Mouse (Mus musculus): ENCODE results near the gene Icam5. TPM values are rescaled to one million over a fixed set of nuclear protein-coding genes. Genes with fewer than 3 reads are reported as not detected.
A peak's percentile ranks its signal among the peaks of the same experiment; 100 is the strongest.
"Not testable (repeated sequence)": the region's sequence is repeated elsewhere in the genome, so short reads cannot be mapped to it uniquely, and the experiment has no call there.

The Icam5 gene
- total RNA-seq, 1 experiment: 1.4 TPM

- TF ChIP-seq HCFC1 (IDR thresholded peaks at IDR 0.05; ENCODE audit: borderline replicate concordance, insufficient read depth, low read length) (no peak), CHD2 (IDR thresholded peaks at IDR 0.05; ENCODE audit: low read depth, low read length) (no peak), ZC3H11A (IDR thresholded peaks at IDR 0.05; ENCODE audit: borderline replicate concordance, low read depth, low read length) (no peak), MAFK (IDR thresholded peaks at IDR 0.05; ENCODE audit: insufficient read depth, low read depth, low read length) (no peak), ZNF384 (IDR thresholded peaks at IDR 0.05; ENCODE audit: low read depth, low read length) (no peak)
- H3K4me3 ChIP-seq (ENCODE audit: insufficient read depth in 1 of 2, low read depth in 1 of 2, low read length in 2 of 2, poor library complexity in 1 of 2, severe bottlenecking in 1 of 2): no peak overlapping the region
- peaks cover 6 to 13% of the 10 kb centered on the region in 2 experiments; a peak in 3 of 4 replicates for H3K4me1 ChIP-seq (ENCODE audit: control insufficient read depth in 2 of 2, insufficient read depth in 2 of 2, low read length in 2 of 2, poor library complexity in 1 of 2)
- no peak for DNase-seq (ENCODE audit: low read depth, low spot score)
- no peak overlapping the region for H3K27ac ChIP-seq (ENCODE audit: insufficient read depth, low read depth, low read length, poor library complexity, severe bottlenecking)
- no peaks in the 10 kb centered on the region for H3K36me3 ChIP-seq (ENCODE audit: control insufficient read depth, insufficient read depth, low read length, poor library complexity, severe bottlenecking)
- in situ Hi-C loops (cut with MboI; ENCODE audit: low sequenced_read_pairs in 2 of 2, unreplicated experiment in 2 of 2): loop anchor here in 1 of 2 experiments (10.0 kb wide), 1 partner anchor 90 kb away; no protein-coding TSS in a partner anchor
- no peak overlapping the region for H3K9ac ChIP-seq (ENCODE audit: insufficient read depth, low read depth, low read length, poor library complexity, severe bottlenecking)
- no peaks in the 10 kb centered on the region for H3K9me3 ChIP-seq (ENCODE audit: control insufficient read depth, insufficient read depth, low read depth, low read length)
These were observed 36.8 kb upstream of the Icam5 start for GRCm38 (mm10) chr9:20995069-20995468.

GRCm38 (mm10) chr9:20997065-20997464 is 34.8 kb upstream of the Icam5 start:
- Histone ChIP-seq H3K4me3 (ENCODE audit: insufficient read depth in 1 of 2, low read depth in 1 of 2, low read length in 2 of 2, poor library complexity in 1 of 2, severe bottlenecking in 1 of 2) (no peak overlapping the region), H3K36me3 (ENCODE audit: control insufficient read depth, insufficient read depth, low read length, poor library complexity, severe bottlenecking) (no peaks in the 10 kb centered on the region), H3K27ac (ENCODE audit: insufficient read depth, low read depth, low read length, poor library complexity, severe bottlenecking) (no peak overlapping the region), H3K9ac (ENCODE audit: insufficient read depth, low read depth, low read length, poor library complexity, severe bottlenecking) (no peak overlapping the region), H3K4me1 (ENCODE audit: control insufficient read depth in 2 of 2, insufficient read depth in 2 of 2, low read length in 2 of 2, poor library complexity in 1 of 2) (peaks cover 7% of the 10 kb centered on the region in 2 experiments; a peak in 3 of 4 replicates), H3K9me3 (ENCODE audit: control insufficient read depth, insufficient read depth, low read depth, low read length) (no peaks in the 10 kb centered on the region)
- no peak for DNase-seq (ENCODE audit: low read depth, low spot score)
- TF ChIP-seq MAFK (IDR thresholded peaks at IDR 0.05; ENCODE audit: insufficient read depth, low read depth, low read length): no peak
- no peak for TF ChIP-seq ZNF384 (IDR thresholded peaks at IDR 0.05; ENCODE audit: low read depth, low read length)
- no peak for TF ChIP-seq HCFC1 (IDR thresholded peaks at IDR 0.05; ENCODE audit: borderline replicate concordance, insufficient read depth, low read length)
- TF ChIP-seq CHD2 (IDR thresholded peaks at IDR 0.05; ENCODE audit: low read depth, low read length): no peak
- no peak for TF ChIP-seq ZC3H11A (IDR thresholded peaks at IDR 0.05; ENCODE audit: borderline replicate concordance, low read depth, low read length)
- in situ Hi-C loops (cut with MboI; ENCODE audit: low sequenced_read_pairs in 2 of 2, unreplicated experiment in 2 of 2): loop anchor here in 1 of 2 experiments (10.0 kb wide), 1 partner anchor 92 kb away; no protein-coding TSS in a partner anchor

GRCm38 (mm10) chr9:20998337-20998736 is 33.5 kb upstream of the Icam5 start:
- H3K4me3 ChIP-seq (ENCODE audit: insufficient read depth in 1 of 2, low read depth in 1 of 2, low read length in 2 of 2, poor library complexity in 1 of 2, severe bottlenecking in 1 of 2); H3K36me3 ChIP-seq (ENCODE audit: control insufficient read depth, insufficient read depth, low read length, poor library complexity, severe bottlenecking); H3K9ac ChIP-seq (ENCODE audit: insufficient read depth, low read depth, low read length, poor library complexity, severe bottlenecking); H3K9me3 ChIP-seq (ENCODE audit: control insufficient read depth, insufficient read depth, low read depth, low read length); DNase-seq (ENCODE audit: low read depth, low spot score); H3K4me1 ChIP-seq (ENCODE audit: control insufficient read depth in 2 of 2, insufficient read depth in 2 of 2, low read length in 2 of 2, poor library complexity in 1 of 2); H3K27ac ChIP-seq (ENCODE audit: insufficient read depth, low read depth, low read length, poor library complexity, severe bottlenecking): not testable (repeated sequence)
- in situ Hi-C loops (cut with MboI; ENCODE audit: low sequenced_read_pairs in 2 of 2, unreplicated experiment in 2 of 2): loop anchor here in 1 of 2 experiments (10.0 kb wide), 1 partner anchor 94 kb away; no protein-coding TSS in a partner anchor
- TF ChIP-seq ZNF384 (IDR thresholded peaks at IDR 0.05; ENCODE audit: low read depth, low read length): peak; percentile 67
- peak; percentile 52 for TF ChIP-seq ZC3H11A (IDR thresholded peaks at IDR 0.05; ENCODE audit: borderline replicate concordance, low read depth, low read length)

DNA sequence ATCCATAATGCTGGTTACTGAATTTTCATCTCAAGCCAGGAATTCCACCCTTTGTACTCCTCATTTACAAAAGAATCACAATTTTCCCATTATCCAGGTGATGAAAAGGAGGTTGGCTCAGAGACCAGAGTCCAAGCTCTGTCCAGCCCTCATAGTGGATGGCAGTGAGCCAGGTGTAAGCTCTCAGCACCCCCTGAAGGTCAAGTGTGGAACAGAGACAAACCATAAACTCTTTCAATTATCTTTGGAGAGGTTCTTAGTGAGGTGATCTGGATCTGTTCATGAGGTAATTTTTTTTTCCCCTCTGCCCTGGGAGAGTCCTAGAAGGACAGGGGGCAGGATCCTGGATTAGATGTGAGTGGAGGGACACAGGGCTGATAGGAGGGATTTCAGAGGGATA is 31.1 kb upstream of the Icam5 start:
- H3K9me3 ChIP-seq (ENCODE audit: control insufficient read depth, insufficient read depth, low read depth, low read length): no peaks in the 10 kb centered on the region
- peaks cover 0 to 5% of the 10 kb centered on the region in 2 experiments; a peak in 1 of 4 replicates for H3K4me1 ChIP-seq (ENCODE audit: control insufficient read depth in 2 of 2, insufficient read depth in 2 of 2, low read length in 2 of 2, poor library complexity in 1 of 2)
- DNase-seq (ENCODE audit: low read depth, low spot score): no peak
- no peak overlapping the region; the same call in 1 of the 2 replicates for H3K9ac ChIP-seq (ENCODE audit: insufficient read depth, low read depth, low read length, poor library complexity, severe bottlenecking)
- TF ChIP-seq CHD2 (IDR thresholded peaks at IDR 0.05; ENCODE audit: low read depth, low read length) (no peak), ZC3H11A (IDR thresholded peaks at IDR 0.05; ENCODE audit: borderline replicate concordance, low read depth, low read length) (no peak), MAFK (IDR thresholded peaks at IDR 0.05; ENCODE audit: insufficient read depth, low read depth, low read length) (no peak), ZNF384 (IDR thresholded peaks at IDR 0.05; ENCODE audit: low read depth, low read length) (no peak), HCFC1 (IDR thresholded peaks at IDR 0.05; ENCODE audit: borderline replicate concordance, insufficient read depth, low read length) (no peak)
- H3K36me3 ChIP-seq (ENCODE audit: control insufficient read depth, insufficient read depth, low read length, poor library complexity, severe bottlenecking): 0 out of 2 replicates have a peak, but pooled peaks cover under 1% of the 10 kb centered on the region
- H3K27ac ChIP-seq (ENCODE audit: insufficient read depth, low read depth, low read length, poor library complexity, severe bottlenecking): peak overlapping the region; percentile 54; the same call in 1 of the 2 replicates
- in situ Hi-C loops (cut with MboI; ENCODE audit: low sequenced_read_pairs in 2 of 2, unreplicated experiment in 2 of 2): loop anchor here in 1 of 2 experiments (10.0 kb wide), 1 partner anchor 106 kb away; the partner anchor contains the start of gene Eif3g
- no peak overlapping the region for H3K4me3 ChIP-seq (ENCODE audit: insufficient read depth in 1 of 2, low read depth in 1 of 2, low read length in 2 of 2, poor library complexity in 1 of 2, severe bottlenecking in 1 of 2)
